Mouse (Mus musculus): Measurements from ENCODE around the gene Slc46a1. TPM values are rescaled to one million over a fixed set of nuclear protein-coding genes. Genes with fewer than 3 reads are reported as not detected.
A peak's percentile ranks its signal among the peaks of the same experiment; 100 is the strongest.

The Slc46a1 gene
- polyA plus RNA-seq, 1 experiment: 9.1 TPM

DNA sequence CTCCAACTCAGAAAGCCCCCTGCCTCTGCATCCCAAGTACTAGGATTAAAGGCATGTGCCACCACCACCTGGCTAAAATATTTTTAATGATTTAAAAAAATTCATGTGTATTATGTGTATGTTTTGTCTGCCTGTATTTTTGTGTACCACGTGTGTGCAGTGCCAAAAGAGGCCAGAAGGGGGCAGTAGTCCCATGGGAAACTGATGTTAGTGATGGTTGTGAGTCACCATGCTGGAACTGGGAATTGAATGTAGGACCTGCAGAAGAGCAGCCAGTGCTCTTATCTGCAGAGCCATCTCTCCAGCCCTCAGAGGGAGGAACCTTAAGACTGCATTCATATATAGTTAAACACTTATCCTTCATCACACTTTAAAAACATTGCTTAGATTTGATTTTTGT lies 3.6 kb upstream of the Slc46a1 start:
- H3K9me3 ChIP-seq (replicated peaks; ENCODE audit: control insufficient read depth, insufficient read depth, low read length, poor library complexity, severe bottlenecking): no peaks in the 10 kb centered on the region
- H3K36me3 ChIP-seq (ENCODE audit: control insufficient read depth, insufficient read depth, low read length, poor library complexity, severe bottlenecking): no peaks in the 10 kb centered on the region
- no peaks in the 10 kb centered on the region for H3K4me1 ChIP-seq (ENCODE audit: control insufficient read depth, insufficient read depth, low read length)
- no peaks in the 10 kb centered on the region for H3K27me3 ChIP-seq (ENCODE audit: control insufficient read depth, insufficient read depth, low read length, poor library complexity, severe bottlenecking)
- TF ChIP-seq EP300 (IDR thresholded peaks at IDR 0.05; ENCODE audit: insufficient read depth, low read depth, low read length) (no peak), CTCF (IDR thresholded peaks at IDR 0.05; ENCODE audit: low read depth, low read length) (no peak), POLR2A (IDR thresholded peaks at IDR 0.05; ENCODE audit: insufficient read depth, low read length) (no peak)
- H3K27ac ChIP-seq (ENCODE audit: insufficient read depth, low read length): no peak overlapping the region
- H3K9ac ChIP-seq (ENCODE audit: low read depth, poor library complexity, severe bottlenecking): no peak overlapping the region
- H3K4me3 ChIP-seq (ENCODE audit: low read depth, low read length): no peak overlapping the region

DNA sequence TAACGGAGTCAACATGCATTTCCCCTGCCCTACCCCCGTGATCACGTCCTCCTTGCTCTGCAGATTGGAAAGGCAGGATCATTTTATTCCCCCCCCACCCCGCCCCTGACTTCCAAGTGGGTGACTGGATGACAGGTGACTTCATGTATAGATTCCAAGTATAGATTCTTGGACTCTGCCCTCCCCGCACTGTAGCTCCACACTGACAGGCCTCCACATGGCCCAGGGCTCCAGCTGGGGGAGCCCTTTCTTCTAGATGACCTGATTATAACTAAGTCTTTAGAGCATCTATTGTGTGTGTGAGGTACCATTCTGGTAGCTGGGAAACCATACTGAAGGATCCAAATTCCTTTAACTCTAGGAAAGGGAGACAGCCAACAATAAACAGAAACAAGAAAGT lies 2.8 kb upstream of the Slc46a1 start:
- no peak for TF ChIP-seq EP300 (IDR thresholded peaks at IDR 0.05; ENCODE audit: insufficient read depth, low read depth, low read length)
- TF ChIP-seq CTCF (IDR thresholded peaks at IDR 0.05; ENCODE audit: low read depth, low read length): no peak
- no peak for TF ChIP-seq POLR2A (IDR thresholded peaks at IDR 0.05; ENCODE audit: insufficient read depth, low read length)
- no peaks in the 10 kb centered on the region for H3K4me1 ChIP-seq (ENCODE audit: control insufficient read depth, insufficient read depth, low read length)
- H3K27me3 ChIP-seq (ENCODE audit: control insufficient read depth, insufficient read depth, low read length, poor library complexity, severe bottlenecking): no peaks in the 10 kb centered on the region
- H3K4me3 ChIP-seq (ENCODE audit: low read depth, low read length): no peak overlapping the region
- H3K9me3 ChIP-seq (replicated peaks; ENCODE audit: control insufficient read depth, insufficient read depth, low read length, poor library complexity, severe bottlenecking): no peaks in the 10 kb centered on the region
- H3K9ac ChIP-seq (ENCODE audit: low read depth, poor library complexity, severe bottlenecking): no peak overlapping the region
- H3K36me3 ChIP-seq (ENCODE audit: control insufficient read depth, insufficient read depth, low read length, poor library complexity, severe bottlenecking): no peaks in the 10 kb centered on the region
- no peak overlapping the region for H3K27ac ChIP-seq (ENCODE audit: insufficient read depth, low read length)

DNA sequence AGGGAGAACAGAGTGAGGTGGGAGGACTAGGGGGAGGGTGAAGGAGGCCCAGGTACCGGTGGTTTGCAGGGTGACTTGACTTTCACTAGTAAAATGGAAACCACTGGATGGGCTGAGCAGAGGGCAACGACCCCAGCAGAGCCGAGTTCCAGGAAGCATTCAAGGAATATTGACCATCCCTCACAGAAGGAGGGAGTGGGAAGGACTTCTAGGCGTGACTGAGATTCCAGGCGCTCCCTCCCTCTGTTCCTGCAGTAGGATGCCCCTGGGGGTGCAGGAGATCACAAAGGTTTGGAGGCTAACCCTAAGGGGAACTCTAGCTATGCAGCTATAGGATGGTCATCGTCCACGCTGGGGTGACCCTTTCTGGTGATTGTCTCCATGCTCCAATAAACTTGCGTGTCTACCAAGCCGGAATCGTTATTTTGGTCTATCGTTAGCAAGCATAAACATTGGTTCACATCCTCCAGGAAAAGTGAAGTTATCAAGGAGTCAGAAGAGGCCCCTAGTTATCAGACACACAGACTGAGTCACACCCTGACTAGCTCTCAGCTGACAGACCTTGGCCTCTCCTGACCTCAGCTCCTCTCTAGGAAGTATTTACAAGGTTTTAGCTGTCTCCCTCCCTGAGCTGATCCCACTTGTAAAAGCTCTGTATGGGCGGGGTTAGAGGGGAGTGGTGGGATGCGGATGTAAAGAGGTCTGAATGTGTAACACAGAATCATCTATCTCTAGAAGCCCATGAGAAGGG lies 2.0 kb upstream of the Slc46a1 start:
- Histone ChIP-seq H3K27ac (ENCODE audit: insufficient read depth, low read length) (peak overlapping the region; percentile 14; the same call in 1 of the 2 replicates), H3K4me3 (ENCODE audit: low read depth, low read length) (no peak overlapping the region), H3K27me3 (ENCODE audit: control insufficient read depth, insufficient read depth, low read length, poor library complexity, severe bottlenecking) (no peaks in the 10 kb centered on the region), H3K4me1 (ENCODE audit: control insufficient read depth, insufficient read depth, low read length) (no peaks in the 10 kb centered on the region), H3K36me3 (ENCODE audit: control insufficient read depth, insufficient read depth, low read length, poor library complexity, severe bottlenecking) (no peaks in the 10 kb centered on the region), H3K9me3 (replicated peaks; ENCODE audit: control insufficient read depth, insufficient read depth, low read length, poor library complexity, severe bottlenecking) (no peaks in the 10 kb centered on the region), H3K9ac (ENCODE audit: low read depth, poor library complexity, severe bottlenecking) (no peak overlapping the region)
- TF ChIP-seq POLR2A (IDR thresholded peaks at IDR 0.05; ENCODE audit: insufficient read depth, low read length) (no peak), EP300 (IDR thresholded peaks at IDR 0.05; ENCODE audit: insufficient read depth, low read depth, low read length) (no peak), CTCF (IDR thresholded peaks at IDR 0.05; ENCODE audit: low read depth, low read length) (no peak)

DNA sequence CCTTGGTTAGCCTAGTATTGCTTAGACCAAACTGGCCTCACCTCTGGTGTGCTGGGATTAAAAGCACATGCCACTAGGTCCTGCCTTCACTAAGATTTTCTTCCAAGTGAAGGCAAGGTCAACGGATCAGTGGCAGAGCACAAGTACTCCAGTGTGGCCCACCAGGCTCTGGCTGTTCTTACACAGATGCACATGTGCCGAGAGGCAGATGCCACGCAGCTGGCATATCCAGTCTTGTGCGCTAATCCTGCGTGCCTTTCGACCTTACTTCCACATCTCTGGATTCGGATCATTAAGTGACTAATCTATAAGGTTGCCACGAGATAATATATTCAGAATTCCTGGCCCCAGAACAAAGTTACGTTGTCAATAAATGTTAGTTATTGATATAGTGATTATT lies 381 bp upstream of the Slc46a1 start:
- peak overlapping the region; percentile 81; the same call in 1 of the 2 replicates for H3K9ac ChIP-seq (ENCODE audit: low read depth, poor library complexity, severe bottlenecking)
- peak overlapping the region; percentile 86; the same call in 1 of the 2 replicates for H3K4me3 ChIP-seq (ENCODE audit: low read depth, low read length)
- H3K36me3 ChIP-seq (ENCODE audit: control insufficient read depth, insufficient read depth, low read length, poor library complexity, severe bottlenecking): no peaks in the 10 kb centered on the region
- H3K9me3 ChIP-seq (replicated peaks; ENCODE audit: control insufficient read depth, insufficient read depth, low read length, poor library complexity, severe bottlenecking): no peaks in the 10 kb centered on the region
- no peaks in the 10 kb centered on the region for H3K4me1 ChIP-seq (ENCODE audit: control insufficient read depth, insufficient read depth, low read length)
- H3K27me3 ChIP-seq (ENCODE audit: control insufficient read depth, insufficient read depth, low read length, poor library complexity, severe bottlenecking): no peaks in the 10 kb centered on the region
- TF ChIP-seq POLR2A (IDR thresholded peaks at IDR 0.05; ENCODE audit: insufficient read depth, low read length) (no peak), EP300 (IDR thresholded peaks at IDR 0.05; ENCODE audit: insufficient read depth, low read depth, low read length) (no peak), CTCF (IDR thresholded peaks at IDR 0.05; ENCODE audit: low read depth, low read length) (no peak)
- H3K27ac ChIP-seq (ENCODE audit: insufficient read depth, low read length): no peak overlapping the region

DNA sequence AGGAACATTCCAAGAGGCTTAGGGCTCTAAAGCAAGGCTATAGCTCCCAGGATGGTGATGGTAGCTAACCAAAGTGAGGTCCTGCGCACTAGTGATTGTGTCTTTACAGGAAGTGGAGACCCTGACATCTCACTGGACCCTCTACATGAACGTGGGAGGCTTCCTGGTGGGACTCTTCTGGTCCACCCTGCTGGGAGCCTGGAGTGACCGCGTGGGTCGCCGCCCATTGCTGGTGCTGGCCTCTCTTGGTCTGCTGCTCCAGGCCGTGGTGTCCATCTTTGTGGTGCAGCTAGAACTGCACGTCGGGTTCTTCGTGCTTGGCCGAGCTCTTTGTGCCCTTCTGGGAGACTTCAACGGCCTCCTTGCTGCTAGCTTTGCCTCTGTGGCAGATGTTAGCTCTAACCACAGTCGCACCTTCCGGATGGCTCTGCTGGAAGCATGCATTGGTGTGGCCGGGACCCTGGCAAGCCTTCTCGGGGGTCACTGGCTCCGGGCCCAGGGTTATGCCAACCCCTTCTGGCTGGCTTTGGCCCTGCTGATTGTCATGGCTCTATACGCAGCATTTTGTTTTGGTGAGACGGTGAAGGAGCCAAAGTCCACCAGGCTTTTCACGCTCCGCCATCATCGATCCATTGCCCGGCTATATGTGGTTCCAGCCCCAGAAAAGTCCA lies 880 bp downstream of the Slc46a1 start:
- Histone ChIP-seq H3K9me3 (replicated peaks; ENCODE audit: control insufficient read depth, insufficient read depth, low read length, poor library complexity, severe bottlenecking) (no peaks in the 10 kb centered on the region), H3K4me3 (ENCODE audit: low read depth, low read length) (peak overlapping the region; percentile 86), H3K9ac (ENCODE audit: low read depth, poor library complexity, severe bottlenecking) (peak overlapping the region; percentile 81), H3K27ac (ENCODE audit: insufficient read depth, low read length) (no peak overlapping the region), H3K4me1 (ENCODE audit: control insufficient read depth, insufficient read depth, low read length) (no peaks in the 10 kb centered on the region), H3K27me3 (ENCODE audit: control insufficient read depth, insufficient read depth, low read length, poor library complexity, severe bottlenecking) (no peaks in the 10 kb centered on the region), H3K36me3 (ENCODE audit: control insufficient read depth, insufficient read depth, low read length, poor library complexity, severe bottlenecking) (no peaks in the 10 kb centered on the region)
- TF ChIP-seq CTCF (IDR thresholded peaks at IDR 0.05; ENCODE audit: low read depth, low read length) (no peak), EP300 (IDR thresholded peaks at IDR 0.05; ENCODE audit: insufficient read depth, low read depth, low read length) (no peak), POLR2A (IDR thresholded peaks at IDR 0.05; ENCODE audit: insufficient read depth, low read length) (no peak)

DNA sequence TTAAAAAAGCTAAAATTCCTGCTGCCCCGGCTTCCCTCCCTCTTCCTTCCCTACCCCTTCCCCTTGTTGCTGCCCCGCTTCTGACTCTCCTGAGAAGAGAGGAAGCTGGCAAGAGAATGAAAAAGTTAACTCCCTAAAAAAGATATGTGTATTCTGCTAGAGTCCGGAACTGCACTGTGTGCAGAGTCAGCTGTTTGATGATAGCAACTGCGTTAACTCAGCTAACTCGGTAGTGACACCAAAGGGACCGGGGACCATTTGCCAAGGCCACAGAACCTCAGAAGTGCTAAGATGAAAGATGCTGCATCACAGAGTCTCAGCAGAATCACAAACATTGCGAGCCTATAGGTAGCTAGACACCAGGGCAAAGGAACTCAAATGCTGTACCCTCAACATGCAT lies 2.0 kb downstream of the Slc46a1 start:
- Histone ChIP-seq H3K27me3 (ENCODE audit: control insufficient read depth, insufficient read depth, low read length, poor library complexity, severe bottlenecking) (no peaks in the 10 kb centered on the region), H3K27ac (ENCODE audit: insufficient read depth, low read length) (no peak overlapping the region), H3K36me3 (ENCODE audit: control insufficient read depth, insufficient read depth, low read length, poor library complexity, severe bottlenecking) (no peaks in the 10 kb centered on the region), H3K9ac (ENCODE audit: low read depth, poor library complexity, severe bottlenecking) (no peak overlapping the region), H3K4me1 (ENCODE audit: control insufficient read depth, insufficient read depth, low read length) (no peaks in the 10 kb centered on the region), H3K9me3 (replicated peaks; ENCODE audit: control insufficient read depth, insufficient read depth, low read length, poor library complexity, severe bottlenecking) (no peaks in the 10 kb centered on the region), H3K4me3 (ENCODE audit: low read depth, low read length) (no peak overlapping the region)
- TF ChIP-seq EP300 (IDR thresholded peaks at IDR 0.05; ENCODE audit: insufficient read depth, low read depth, low read length): no peak
- no peak for TF ChIP-seq POLR2A (IDR thresholded peaks at IDR 0.05; ENCODE audit: insufficient read depth, low read length)
- TF ChIP-seq CTCF (IDR thresholded peaks at IDR 0.05; ENCODE audit: low read depth, low read length): no peak

Measured in ES-Bruce4 (cell line).